Mouse (Mus musculus) MEL (cell line): ENCODE measurements around the gene Usp51. TPM values are rescaled to one million over a fixed set of nuclear protein-coding genes. Genes with fewer than 3 reads are reported as not detected.
"Not testable (repeated sequence)": the region's sequence is repeated elsewhere in the genome, so short reads cannot be mapped to it uniquely, and the experiment has no call there.

Experiments used
- DNase-seq: peaks from one replicate; pipeline ENCODE4 v3.0.0; 2011; ENCODE audit warnings: low read depth, low spot score
- H3K27ac ChIP-seq: 2 replicates; pipeline ENCODE4 v1.5.1; 2012; ENCODE audit warnings: low read depth, mild to moderate bottlenecking, control low read depth, low read length, moderate library complexity; ENCODE audit not compliant: control insufficient read depth
- H3K27me3 ChIP-seq, 2 experiments: fragments of 150-350 bp in 1 of 2; sonication (generic) in 1 of 2; 2 replicates each; pipeline ENCODE4 v1.6.1; 2012; ENCODE audit warnings: low read length in 2 of 2, mild to moderate bottlenecking in 2 of 2, improper control_type of control experiment in 1 of 2, moderate library complexity in 1 of 2; ENCODE audit not compliant: insufficient read depth in 2 of 2, control insufficient read depth in 1 of 2
- H3K36me3 ChIP-seq, 2 experiments: 2 replicates each; pipeline ENCODE4 v1.6.1; 2012 to 2014; ENCODE audit warnings: low read length in 2 of 2, improper control_type of control experiment in 1 of 2, inconsistent platforms in 1 of 2, mild to moderate bottlenecking in 1 of 2; ENCODE audit not compliant: insufficient read depth in 2 of 2, control insufficient read depth in 1 of 2
- H3K4me1 ChIP-seq, 2 experiments: fragments of 150-350 bp in 1 of 2; sonication (generic) in 1 of 2; 2 replicates each; pipeline ENCODE4 v1.6.1; 2012; ENCODE audit warnings: low read length in 2 of 2, improper control_type of control experiment in 1 of 2, mild to moderate bottlenecking in 1 of 2; ENCODE audit not compliant: insufficient read depth in 2 of 2, control insufficient read depth in 1 of 2
- H3K4me3 ChIP-seq, 2 experiments: fragments of 150-350 bp in 1 of 2; sonication (generic) in 1 of 2; 2 replicates each; pipeline ENCODE4 v1.5.1; 2012; ENCODE audit warnings: low read depth in 2 of 2, low read length in 2 of 2, mild to moderate bottlenecking in 2 of 2, moderate library complexity in 2 of 2, control low read depth in 1 of 2, improper control_type of control experiment in 1 of 2; ENCODE audit not compliant: control insufficient read depth in 1 of 2, insufficient read depth in 1 of 2
- H3K79me2 ChIP-seq: 2 replicates; pipeline ENCODE4 v1.6.1; 2012; ENCODE audit warnings: mild to moderate bottlenecking, low read length, moderate library complexity; ENCODE audit not compliant: control insufficient read depth, poor library complexity, insufficient read depth
- H3K9ac ChIP-seq: 2 replicates; pipeline ENCODE4 v1.6.1; 2012; ENCODE audit warnings: low read depth, mild to moderate bottlenecking, control low read depth, low read length, moderate library complexity; ENCODE audit not compliant: control insufficient read depth, poor library complexity, severe bottlenecking
- H3K9me3 ChIP-seq: fragments of 150-350 bp; sonication (generic); replicated peaks from 2 replicates; pipeline ENCODE4 v1.6.1; 2012; ENCODE audit warnings: mild to moderate bottlenecking, low read length, improper control_type of control experiment, moderate library complexity; ENCODE audit not compliant: insufficient read depth
- GABPA ChIP-seq: IDR thresholded peaks from 2 replicates; pipeline ENCODE4 v1.6.1; 2012; ENCODE audit warnings: low read depth, mild to moderate bottlenecking, inconsistent platforms, low read length, improper control_type of control experiment, moderate library complexity
- GATA1 ChIP-seq: IDR thresholded peaks from 2 replicates; pipeline ENCODE4 v1.6.1; 2011; ENCODE audit warnings: low read depth, low read length, improper control_type of control experiment
- MAX ChIP-seq: IDR thresholded peaks from 2 replicates; pipeline ENCODE4 v1.6.1; 2011; ENCODE audit warnings: low read length, improper control_type of control experiment
- MXI1 ChIP-seq: IDR thresholded peaks from 2 replicates; pipeline ENCODE4 v1.6.1; 2011; ENCODE audit warnings: mild to moderate bottlenecking, low read depth, low read length, improper control_type of control experiment
- NELFE ChIP-seq: IDR thresholded peaks from 2 replicates; pipeline ENCODE4 v1.6.1; 2011; ENCODE audit warnings: low read depth, low read length, improper control_type of control experiment
- POLR2A ChIP-seq, 2 experiments: IDR thresholded peaks; 2 replicates each; pipeline ENCODE4 v1.6.1; 2011 to 2012; ENCODE audit warnings: low read length in 2 of 2, mild to moderate bottlenecking in 2 of 2, control low read depth in 1 of 2, improper control_type of control experiment in 1 of 2, low read depth in 1 of 2, moderate library complexity in 1 of 2; ENCODE audit not compliant: control insufficient read depth in 1 of 2, insufficient read depth in 1 of 2, poor library complexity in 1 of 2
- UBTF ChIP-seq: IDR thresholded peaks from 2 replicates; pipeline ENCODE4 v1.6.1; 2012; ENCODE audit warnings: low read depth, mild to moderate bottlenecking, inconsistent platforms, low read length, improper control_type of control experiment, moderate library complexity, borderline replicate concordance; ENCODE audit not compliant: insufficient read depth
- polyA plus RNA-seq, 2 experiments: library from polyadenylated mRNA; stranded (reverse) in 1 of 2; unstranded in 1 of 2; fragments of >175 nt in 1 of 2; fragments of >200 nt in 1 of 2; gene quantifications; 2 replicates each; pipeline versions ENCODE4 v1.2.1 to v1.2.4; 2012; ENCODE audit warnings: low replicate concordance in 2 of 2, low read depth in 1 of 2; ENCODE audit not compliant: insufficient read length in 2 of 2, insufficient read depth in 1 of 2, missing spikeins in 1 of 2
- total RNA-seq: library from RNA; depleted of rRNA; stranded (reverse); fragments of 300-350 nt; gene quantifications from 2 replicates; pipeline ENCODE4 v1.2.3, GENCODE M21; 2012; rRNA removed

The Usp51 gene
- total RNA-seq: not detected in 2 replicates
- not detected for polyA plus RNA-seq

DNA sequence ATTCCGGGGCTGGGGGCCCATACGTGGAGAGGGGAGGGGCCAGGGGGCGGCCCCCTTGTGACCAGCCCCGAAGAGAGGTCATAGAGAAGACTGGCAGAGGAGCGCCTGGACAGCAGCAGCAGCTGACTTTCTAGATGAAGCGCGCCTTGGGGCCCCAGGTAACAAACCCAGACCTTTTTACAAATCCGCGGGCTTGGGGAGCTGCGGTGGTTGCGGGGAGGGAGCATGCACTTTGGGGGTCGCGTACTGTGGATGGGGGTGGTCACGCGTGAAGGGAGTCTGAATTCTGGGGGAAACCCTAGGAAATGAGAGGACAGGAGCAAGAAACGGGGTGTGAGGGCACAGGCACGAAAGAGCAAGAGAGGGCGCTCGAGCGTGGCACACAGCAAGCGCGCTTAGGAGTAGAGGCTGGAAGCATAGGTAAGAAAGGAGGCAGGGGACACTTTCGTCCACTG is at the start of gene Usp51:
Gene Usp51, plus strand, starts transcription at position 83 of the 455 bp plus-strand sequence.
- TF ChIP-seq MAX (no peak), GATA1 (no peak), POLR2A (IDR thresholded peaks at IDR 0.05; ENCODE audit: control insufficient read depth in 1 of 2, insufficient read depth in 1 of 2, low read depth in 1 of 2, low read length in 2 of 2, poor library complexity in 1 of 2) (no peak), NELFE (no peak), GABPA (no peak)
- Histone ChIP-seq H3K36me3 (no peaks in the 10 kb centered on the region), H3K27ac (no peak within 1 kb of the TSS), H3K4me1 (no peaks in the 10 kb centered on the region), H3K27me3 (no peaks in the 10 kb centered on the region), H3K79me2 (no peaks in the 10 kb centered on the region), H3K9ac (no peak within 1 kb of the TSS), H3K9me3 (no peaks in the 10 kb centered on the region), H3K4me3 (no peak within 1 kb of the TSS)
- DNase-seq: no peak

DNA sequence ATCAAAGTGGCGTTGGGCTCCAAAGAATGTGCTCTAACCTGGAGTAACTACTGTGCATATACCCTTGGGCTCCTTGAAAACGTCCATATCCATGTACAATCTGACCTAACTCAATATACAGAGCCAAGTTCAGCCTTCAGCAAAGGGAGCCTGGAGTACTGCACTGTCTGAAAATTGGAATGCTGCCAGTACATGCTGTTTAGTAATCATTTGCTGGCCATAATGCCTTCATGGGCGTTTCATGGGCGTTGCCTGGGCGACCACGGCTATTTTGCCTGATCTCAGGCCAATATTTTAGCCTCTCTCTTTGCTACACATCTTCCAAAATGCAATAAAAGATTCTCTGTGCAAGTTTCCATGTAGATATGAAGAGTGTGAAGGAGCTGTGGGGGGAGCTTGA is 36.7 kb upstream of the Usp51 start:
- no peaks in the 10 kb centered on the region for H3K27me3 ChIP-seq
- H3K79me2 ChIP-seq: no peaks in the 10 kb centered on the region
- no peak for TF ChIP-seq UBTF
- no peaks in the 10 kb centered on the region for H3K36me3 ChIP-seq
- DNase-seq: no peak
- H3K4me1 ChIP-seq: no peaks in the 10 kb centered on the region
- no peak overlapping the region for H3K4me3 ChIP-seq
- H3K9me3 ChIP-seq: no peaks in the 10 kb centered on the region
- H3K27ac ChIP-seq: no peak overlapping the region
- no peak overlapping the region for H3K9ac ChIP-seq

DNA sequence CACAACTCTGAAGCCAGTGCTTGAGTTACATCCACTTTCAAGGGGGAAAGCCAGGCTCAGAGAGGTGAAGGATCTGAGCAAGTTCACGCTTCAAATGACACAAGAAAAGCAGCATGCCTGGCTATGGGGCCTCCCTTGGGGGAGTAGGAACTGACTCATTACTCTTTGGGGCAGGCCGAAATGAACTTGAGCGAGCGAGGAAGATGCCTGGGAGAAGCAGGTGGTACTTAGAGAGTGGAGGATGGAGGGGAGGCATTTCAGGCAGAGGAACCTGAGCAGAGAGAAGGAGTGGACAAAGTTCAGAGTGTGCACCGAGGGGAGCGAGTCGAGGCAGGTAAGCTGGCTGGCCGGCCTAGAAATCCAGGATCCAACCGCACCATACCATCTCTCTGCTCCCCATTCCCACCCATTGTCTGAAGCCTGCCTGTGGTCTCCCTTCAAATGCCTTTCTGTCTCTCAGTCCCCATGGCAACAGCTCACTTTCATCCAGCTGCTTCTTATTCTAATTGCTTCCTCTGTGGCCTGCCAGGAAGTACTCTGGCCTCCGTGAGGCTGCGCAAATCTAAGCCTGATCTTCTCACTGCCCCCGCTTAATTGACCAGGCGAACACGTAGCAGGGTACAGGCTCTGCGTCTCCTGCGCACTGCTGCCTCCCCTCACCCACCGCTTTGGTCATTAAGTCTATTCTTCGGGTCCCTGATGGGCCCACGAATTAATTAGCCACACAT is 32.6 kb upstream of the Usp51 start:
- not testable (repeated sequence) for H3K27ac ChIP-seq, H3K9ac ChIP-seq, H3K4me3 ChIP-seq, H3K9me3 ChIP-seq, H3K79me2 ChIP-seq, DNase-seq, H3K4me1 ChIP-seq, H3K36me3 ChIP-seq, H3K27me3 ChIP-seq

DNA sequence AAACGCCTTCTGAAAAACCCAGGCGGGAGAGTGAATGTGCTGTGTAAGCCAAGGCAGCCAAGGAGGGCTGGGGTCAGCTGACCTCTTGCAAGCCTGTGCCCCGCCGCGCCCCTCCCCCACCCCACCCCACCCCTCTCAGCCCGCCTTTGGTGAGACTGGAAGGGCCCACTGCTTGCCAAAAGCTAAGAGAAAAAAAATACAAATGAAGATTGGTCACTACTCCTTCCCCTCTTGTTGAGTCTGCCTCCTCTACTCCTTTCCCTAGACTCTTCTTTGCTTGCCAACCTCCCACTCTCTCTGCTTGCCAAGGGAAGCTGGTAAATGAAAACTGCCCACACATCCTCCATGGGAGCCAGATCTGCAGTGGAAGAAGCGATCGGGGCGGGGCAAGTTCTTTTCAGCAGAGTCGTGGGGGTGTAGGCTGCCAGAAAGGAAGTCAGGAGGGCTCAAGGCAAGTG is 32.0 kb upstream of the Usp51 start:
- no peak for TF ChIP-seq MXI1
- H3K79me2 ChIP-seq: no peaks in the 10 kb centered on the region
- H3K27ac ChIP-seq: no peak overlapping the region
- no peaks in the 10 kb centered on the region for H3K36me3 ChIP-seq
- H3K4me1 ChIP-seq: no peaks in the 10 kb centered on the region
- H3K4me3 ChIP-seq: no peak overlapping the region
- no peaks in the 10 kb centered on the region for H3K27me3 ChIP-seq
- DNase-seq: no peak
- H3K9ac ChIP-seq: no peak overlapping the region
- no peaks in the 10 kb centered on the region for H3K9me3 ChIP-seq
